Mouse (Mus musculus): ENCODE data around the gene Gigyf2. TPM values are rescaled to one million over a fixed set of nuclear protein-coding genes. Genes with fewer than 3 reads are reported as not detected.
A peak's percentile ranks its signal among the peaks of the same experiment; 100 is the strongest.

The Gigyf2 gene
- polyA plus RNA-seq, 1 experiment from 2014 or later = 31.4 TPM

- Histone ChIP-seq H3K9ac (no peak overlapping the region), H3K27ac (ENCODE audit: poor library complexity, severe bottlenecking) (no peak overlapping the region), H3K4me1 (replicated peaks) (no peaks in the 10 kb centered on the region), H3K27me3 (replicated peaks) (no peaks in the 10 kb centered on the region), H3K4me3 (no peak overlapping the region), H3K4me2 (no peak overlapping the region), H3K9me3 (replicated peaks) (peaks cover 14% of the 10 kb centered on the region), H3K36me3 (0 out of 2 replicates have a peak, but pooled peaks cover 3% of the 10 kb centered on the region)
- no peak for ATAC-seq (ENCODE audit: insufficient number of reproducible peaks, low FRiP score)
- WGBS = 0% methylated on average over 1 of the region's 1 CpGs
These were observed 5.7 kb upstream of the Gigyf2 start for GRCm38 (mm10) chr1:87321071-87321470.

DNA sequence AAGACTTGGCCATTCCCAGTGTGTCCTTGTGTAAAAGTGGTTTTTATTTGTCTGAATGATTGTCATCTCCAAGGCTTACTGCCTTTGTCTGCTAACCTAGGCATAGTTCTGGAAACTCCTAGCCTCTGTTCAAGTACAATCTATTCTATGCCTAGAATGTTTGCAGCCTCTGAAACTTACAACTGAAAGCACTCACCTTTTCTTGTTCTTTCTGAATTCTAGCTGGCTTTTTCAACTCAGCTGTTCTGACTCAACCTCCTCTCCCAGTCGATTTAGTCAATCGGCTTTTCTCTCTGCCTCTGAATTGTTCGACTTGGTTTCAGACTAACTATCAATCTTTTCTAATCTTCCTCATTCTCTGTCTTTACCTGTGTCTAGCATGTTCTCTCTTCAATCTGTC, 4.0 kb upstream of the Gigyf2 start:
- H3K27ac ChIP-seq (ENCODE audit: poor library complexity, severe bottlenecking) = no peak overlapping the region
- ATAC-seq (ENCODE audit: insufficient number of reproducible peaks, low FRiP score) = no peak
- H3K4me3 ChIP-seq = no peak overlapping the region
- H3K36me3 ChIP-seq = 0 out of 2 replicates have a peak, but pooled peaks cover 3% of the 10 kb centered on the region
- 84% methylated on average over 3 of the region's 3 CpGs for WGBS
- H3K4me1 ChIP-seq (replicated peaks) = no peaks in the 10 kb centered on the region
- no peak overlapping the region for H3K4me2 ChIP-seq
- no peaks in the 10 kb centered on the region for H3K27me3 ChIP-seq (replicated peaks)
- peaks cover 14% of the 10 kb centered on the region for H3K9me3 ChIP-seq (replicated peaks)
- H3K9ac ChIP-seq = no peak overlapping the region

- no peak overlapping the region for H3K9ac ChIP-seq
- H3K27ac ChIP-seq (ENCODE audit: poor library complexity, severe bottlenecking) = no peak overlapping the region
- H3K27me3 ChIP-seq (replicated peaks) = no peaks in the 10 kb centered on the region
- peaks cover 8% of the 10 kb centered on the region for H3K9me3 ChIP-seq (replicated peaks)
- ATAC-seq (ENCODE audit: insufficient number of reproducible peaks, low FRiP score) = no peak
- H3K4me1 ChIP-seq (replicated peaks) = no peaks in the 10 kb centered on the region
- no peak overlapping the region for H3K4me2 ChIP-seq
- no peak overlapping the region for H3K4me3 ChIP-seq
- H3K36me3 ChIP-seq = peaks cover 4% of the 10 kb centered on the region; the same call in 1 of the 2 replicates
These were observed 2.1 kb upstream of the Gigyf2 start for GRCm38 (mm10) chr1:87324649-87325048.

DNA sequence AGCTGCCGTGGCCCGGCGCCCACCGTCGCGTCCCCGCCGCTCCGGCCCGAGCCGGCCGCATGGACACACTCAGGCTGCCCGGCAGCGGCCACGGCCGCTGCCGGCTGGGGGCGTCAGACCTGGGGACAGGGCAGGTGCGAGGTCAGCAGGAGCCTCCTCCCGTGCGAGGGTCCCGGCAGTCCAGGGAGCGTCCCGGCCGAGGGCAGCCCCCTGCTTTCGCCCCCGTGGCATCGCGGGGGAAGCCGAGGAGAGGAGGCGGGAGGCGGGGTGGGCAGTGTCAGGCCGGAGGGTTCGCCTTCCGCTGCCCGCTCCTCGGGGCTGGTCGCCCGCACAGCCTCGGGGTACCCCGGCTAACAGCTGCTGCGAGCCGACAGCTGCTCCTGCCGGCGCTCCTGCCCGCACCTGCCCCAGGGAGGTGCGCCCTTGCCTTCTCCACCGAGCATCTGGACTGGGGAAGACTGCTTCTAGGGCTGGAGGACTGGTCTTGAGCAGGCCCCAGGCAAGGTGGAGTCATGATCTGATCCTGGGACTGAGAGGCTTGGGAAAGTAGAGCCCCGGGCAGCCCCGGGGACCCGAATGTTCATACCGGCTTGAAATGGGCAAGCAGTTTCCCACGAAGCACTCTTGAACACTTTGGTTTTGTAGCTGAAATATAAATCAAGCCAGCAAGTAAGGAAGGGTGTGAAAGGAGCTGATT, 515 bp downstream of the Gigyf2 start:
- Histone ChIP-seq H3K9me3 (replicated peaks) (no peaks in the 10 kb centered on the region), H3K27ac (ENCODE audit: poor library complexity, severe bottlenecking) (peak overlapping the region; percentile 87), H3K4me1 (replicated peaks) (no peaks in the 10 kb centered on the region), H3K4me2 (peak overlapping the region; percentile 92), H3K9ac (peak overlapping the region; percentile 98), H3K4me3 (peak overlapping the region; percentile 97), H3K36me3 (peaks cover 5% of the 10 kb centered on the region; the same call in 1 of the 2 replicates), H3K27me3 (replicated peaks) (no peaks in the 10 kb centered on the region)
- under 1% methylated on average over 39 of the region's 53 CpGs for WGBS
- ATAC-seq (ENCODE audit: insufficient number of reproducible peaks, low FRiP score) = peak; percentile 89

DNA sequence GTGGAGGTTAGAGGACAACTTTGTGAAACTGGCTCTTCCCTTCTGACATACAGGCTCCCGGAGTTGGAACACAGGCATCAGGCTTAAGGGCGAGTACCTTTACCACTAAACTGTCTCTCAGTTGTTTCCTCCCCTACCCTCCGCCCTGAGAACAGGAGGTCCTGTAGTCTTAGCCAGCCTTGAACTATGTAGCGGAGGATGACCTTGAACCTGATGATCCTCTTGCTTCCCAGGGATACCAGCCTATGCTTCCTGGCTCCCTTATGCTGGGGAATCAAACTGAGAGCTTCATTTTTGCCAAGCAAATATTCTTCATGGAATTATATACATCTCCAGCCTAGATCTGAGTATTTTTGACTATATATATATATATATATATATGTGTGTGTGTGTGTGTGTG, 5.0 kb downstream of the Gigyf2 start:
- no peak overlapping the region for H3K4me2 ChIP-seq
- no peak overlapping the region for H3K9ac ChIP-seq
- no peaks in the 10 kb centered on the region for H3K4me1 ChIP-seq (replicated peaks)
- H3K4me3 ChIP-seq = no peak overlapping the region
- H3K9me3 ChIP-seq (replicated peaks) = no peaks in the 10 kb centered on the region
- no peaks in the 10 kb centered on the region for H3K27me3 ChIP-seq (replicated peaks)
- 99% methylated on average over 4 of the region's 4 CpGs for WGBS
- no peak overlapping the region for H3K27ac ChIP-seq (ENCODE audit: poor library complexity, severe bottlenecking)
- ATAC-seq (ENCODE audit: insufficient number of reproducible peaks, low FRiP score) = no peak
- H3K36me3 ChIP-seq = peaks cover 21% of the 10 kb centered on the region

- H3K4me1 ChIP-seq (replicated peaks) = 0 out of 2 replicates have a peak, but pooled peaks cover 3% of the 10 kb centered on the region
- 74% methylated on average over 2 of the region's 2 CpGs for WGBS
- H3K4me2 ChIP-seq = no peak overlapping the region
- H3K27me3 ChIP-seq (replicated peaks) = no peaks in the 10 kb centered on the region
- peaks cover 11% of the 10 kb centered on the region; the same call in 1 of the 2 replicates for H3K36me3 ChIP-seq
- no peak overlapping the region for H3K9ac ChIP-seq
- no peak overlapping the region for H3K4me3 ChIP-seq
- no peaks in the 10 kb centered on the region for H3K9me3 ChIP-seq (replicated peaks)
- H3K27ac ChIP-seq (ENCODE audit: poor library complexity, severe bottlenecking) = no peak overlapping the region
- no peak for ATAC-seq (ENCODE audit: insufficient number of reproducible peaks, low FRiP score)
These were observed 23.8 kb downstream of the Gigyf2 start for GRCm38 (mm10) chr1:87350576-87350975.

DNA sequence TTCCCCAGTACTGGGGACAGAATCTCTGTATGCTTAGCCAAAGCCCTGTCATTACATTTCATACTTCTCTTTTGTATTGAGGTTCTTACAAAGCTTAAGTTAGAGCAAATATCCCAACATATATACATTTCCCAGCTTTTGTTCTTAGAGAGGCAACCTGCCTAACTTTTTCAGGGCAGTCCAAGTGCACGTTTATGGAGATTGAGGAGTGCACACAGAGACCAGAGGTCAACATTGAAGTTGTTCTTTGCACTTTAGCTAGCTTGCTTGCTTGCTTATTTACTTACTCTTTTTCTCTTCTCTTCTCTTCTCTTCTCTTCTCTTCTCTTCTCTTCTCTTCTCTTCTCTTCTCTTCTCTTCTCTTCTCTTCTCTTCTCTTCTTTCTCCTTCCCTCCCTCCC, 33.5 kb downstream of the Gigyf2 start:
- ATAC-seq (ENCODE audit: insufficient number of reproducible peaks, low FRiP score) = no peak
- no peak overlapping the region for H3K4me2 ChIP-seq
- no peaks in the 10 kb centered on the region for H3K27me3 ChIP-seq (replicated peaks)
- WGBS = 80% methylated on average over 1 of the region's 1 CpGs
- H3K4me1 ChIP-seq (replicated peaks) = no peaks in the 10 kb centered on the region
- H3K9me3 ChIP-seq (replicated peaks) = no peaks in the 10 kb centered on the region
- no peak overlapping the region for H3K4me3 ChIP-seq
- H3K27ac ChIP-seq (ENCODE audit: poor library complexity, severe bottlenecking) = no peak overlapping the region
- H3K36me3 ChIP-seq = peaks cover 12% of the 10 kb centered on the region
- H3K9ac ChIP-seq = no peak overlapping the region

GRCm38 (mm10) chr1:87378024-87378560, 51.3 kb downstream of the Gigyf2 start:
- Histone ChIP-seq H3K27ac (ENCODE audit: poor library complexity, severe bottlenecking) (no peak overlapping the region), H3K9ac (no peak overlapping the region), H3K36me3 (peaks cover 39% of the 10 kb centered on the region), H3K4me2 (no peak overlapping the region), H3K4me1 (replicated peaks) (no peaks in the 10 kb centered on the region), H3K27me3 (replicated peaks) (no peaks in the 10 kb centered on the region), H3K4me3 (no peak overlapping the region), H3K9me3 (replicated peaks) (no peaks in the 10 kb centered on the region)
- no peak for ATAC-seq (ENCODE audit: insufficient number of reproducible peaks, low FRiP score)
- WGBS = 87% methylated on average over 3 of the region's 3 CpGs

- no peak overlapping the region for H3K4me2 ChIP-seq
- H3K9me3 ChIP-seq (replicated peaks) = no peaks in the 10 kb centered on the region
- H3K27ac ChIP-seq (ENCODE audit: poor library complexity, severe bottlenecking) = no peak overlapping the region
- no peak for ATAC-seq (ENCODE audit: insufficient number of reproducible peaks, low FRiP score)
- no peak overlapping the region for H3K9ac ChIP-seq
- H3K4me3 ChIP-seq = no peak overlapping the region
- peaks cover 30% of the 10 kb centered on the region for H3K36me3 ChIP-seq
- no peaks in the 10 kb centered on the region for H3K4me1 ChIP-seq (replicated peaks)
- no peaks in the 10 kb centered on the region for H3K27me3 ChIP-seq (replicated peaks)
- 95% methylated on average over 1 of the region's 1 CpGs for WGBS
These were observed 53.1 kb downstream of the Gigyf2 start for GRCm38 (mm10) chr1:87379919-87380318.

DNA sequence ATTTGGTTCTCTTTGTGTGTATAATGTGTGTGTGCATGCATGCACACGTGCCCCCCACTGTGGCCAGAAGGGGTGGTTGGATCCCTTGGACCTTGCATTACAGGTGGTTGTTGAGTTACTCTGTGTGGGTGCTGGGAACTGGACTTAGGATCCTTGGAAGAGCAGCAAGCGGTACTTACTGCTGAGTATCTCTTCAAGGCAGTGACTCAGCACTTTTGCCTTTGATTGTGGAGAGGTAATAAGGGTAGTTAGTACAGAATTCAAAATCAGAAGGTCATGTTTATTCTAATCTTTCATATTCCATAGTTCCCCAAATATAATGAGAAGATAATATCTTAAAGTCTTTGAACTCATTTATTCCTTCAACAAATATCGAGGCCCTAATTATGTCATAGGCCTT, 54.4 kb downstream of the Gigyf2 start:
- WGBS = 90% methylated on average over 3 of the region's 3 CpGs
- ATAC-seq (ENCODE audit: insufficient number of reproducible peaks, low FRiP score) = no peak
- Histone ChIP-seq H3K4me1 (replicated peaks) (no peaks in the 10 kb centered on the region), H3K4me3 (no peak overlapping the region), H3K36me3 (peaks cover 24% of the 10 kb centered on the region; the same call in 1 of the 2 replicates), H3K9me3 (replicated peaks) (no peaks in the 10 kb centered on the region), H3K27ac (ENCODE audit: poor library complexity, severe bottlenecking) (no peak overlapping the region), H3K27me3 (replicated peaks) (no peaks in the 10 kb centered on the region), H3K4me2 (no peak overlapping the region), H3K9ac (no peak overlapping the region)

GRCm38 (mm10) chr1:87386436-87387092, 59.8 kb downstream of the Gigyf2 start:
- no peak overlapping the region for H3K4me3 ChIP-seq
- H3K4me2 ChIP-seq = no peak overlapping the region
- no peaks in the 10 kb centered on the region for H3K9me3 ChIP-seq (replicated peaks)
- peaks cover 28% of the 10 kb centered on the region for H3K36me3 ChIP-seq
- H3K4me1 ChIP-seq (replicated peaks) = no peaks in the 10 kb centered on the region
- ATAC-seq (ENCODE audit: insufficient number of reproducible peaks, low FRiP score) = no peak
- H3K27me3 ChIP-seq (replicated peaks) = no peaks in the 10 kb centered on the region
- WGBS = 61% methylated on average over 9 of the region's 9 CpGs
- no peak overlapping the region for H3K27ac ChIP-seq (ENCODE audit: poor library complexity, severe bottlenecking)
- no peak overlapping the region for H3K9ac ChIP-seq

Data from heart, embryonic 12.5 days (tissue).